Mouse (Mus musculus): ENCODE measurements around the gene Krtap1-5. TPM values are rescaled to one million over a fixed set of nuclear protein-coding genes. Genes with fewer than 3 reads are reported as not detected.
"Not testable (repeated sequence)": the region's sequence is repeated elsewhere in the genome, so short reads cannot be mapped to it uniquely, and the experiment has no call there.

Gene Krtap1-5
- polyA plus RNA-seq, 1 experiment, result 0.04 TPM

- H3K27me3 ChIP-seq (ENCODE audit: control insufficient read depth, insufficient read depth, insufficient read length); H3K79me2 ChIP-seq (ENCODE audit: control insufficient read depth, insufficient read depth); H3K4me3 ChIP-seq (ENCODE audit: insufficient read depth, poor library complexity, severe bottlenecking): not testable (repeated sequence)
Observed at GRCm38 (mm10) chr11:99597742-99598141, 16.9 kb upstream of the Krtap1-5 start, which contains the start of gene Krtap9-3. Gene Krtap9-3 (minus strand): TSS chr11:99598105.

GRCm38 (mm10) chr11:99590981-99591380 is 10.2 kb upstream of the Krtap1-5 start, which contains the start of gene Krtap1-3:
Gene Krtap1-3 (minus strand): TSS chr11:99591339.
- Histone ChIP-seq H3K4me3 (ENCODE audit: insufficient read depth, poor library complexity, severe bottlenecking) (no peak within 1 kb of the TSS), H3K36me3 (ENCODE audit: control insufficient read depth, insufficient read depth) (no peaks in the 10 kb centered on the region), H3K79me3 (ENCODE audit: low read depth) (no peaks in the 10 kb centered on the region), H3K79me2 (ENCODE audit: control insufficient read depth, insufficient read depth) (no peaks in the 10 kb centered on the region), H3K27me3 (ENCODE audit: control insufficient read depth, insufficient read depth, insufficient read length) (no peaks in the 10 kb centered on the region), H3ac (ENCODE audit: control insufficient read depth, insufficient read length, low read depth) (no peak within 1 kb of the TSS)
- TF ChIP-seq MYOD1 (IDR thresholded peaks at IDR 0.05; ENCODE audit: control insufficient read depth, insufficient read length, low read depth) (peak; percentile 96), MYOG (IDR thresholded peaks at IDR 0.05; ENCODE audit: control insufficient read depth, extremely low read depth, insufficient read length) (no peak)

More at GRCm38 (mm10) chr11:99597742-99598141, 16.9 kb upstream of the Krtap1-5 start, which contains the start of gene Krtap9-3:
- peak; percentile 88 for TF ChIP-seq MYOD1 (IDR thresholded peaks at IDR 0.05; ENCODE audit: control insufficient read depth, insufficient read length, low read depth)
- H3ac ChIP-seq (ENCODE audit: control insufficient read depth, insufficient read length, low read depth); H3K36me3 ChIP-seq (ENCODE audit: control insufficient read depth, insufficient read depth); H3K79me3 ChIP-seq (ENCODE audit: low read depth): not testable (repeated sequence)

DNA sequence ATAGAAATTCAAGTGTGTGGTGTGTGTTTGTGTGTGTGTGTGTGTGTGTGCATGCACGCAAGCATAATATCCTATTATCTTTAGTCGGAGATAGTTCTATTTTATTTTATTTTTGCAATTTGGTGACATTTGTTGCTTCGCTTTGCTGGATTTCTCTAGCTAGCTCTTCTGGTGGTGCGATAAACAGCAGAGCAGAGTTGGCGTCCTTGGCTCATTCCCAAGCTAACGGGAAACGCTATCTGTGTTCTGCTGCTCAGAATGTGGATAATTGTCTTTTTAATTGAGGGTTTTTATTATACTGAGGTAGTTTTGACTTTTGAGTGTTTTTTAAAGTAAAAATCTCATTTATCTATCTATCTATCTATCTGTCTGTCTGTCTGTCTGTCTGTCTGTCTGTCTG is 4.3 kb upstream of the Krtap1-5 start:
- H3K79me3 ChIP-seq (ENCODE audit: low read depth), result no peaks in the 10 kb centered on the region
- no peak overlapping the region for H3ac ChIP-seq (ENCODE audit: control insufficient read depth, insufficient read length, low read depth)
- no peaks in the 10 kb centered on the region for H3K27me3 ChIP-seq (ENCODE audit: control insufficient read depth, insufficient read depth, insufficient read length)
- no peak overlapping the region for H3K4me3 ChIP-seq (ENCODE audit: insufficient read depth, poor library complexity, severe bottlenecking)
- TF ChIP-seq CTCF (IDR thresholded peaks at IDR 0.05; ENCODE audit: control insufficient read depth, insufficient read depth, insufficient read length) (no peak), MYOG (IDR thresholded peaks at IDR 0.05; ENCODE audit: control insufficient read depth, extremely low read depth, insufficient read length) (no peak)
- no peaks in the 10 kb centered on the region for H3K36me3 ChIP-seq (ENCODE audit: control insufficient read depth, insufficient read depth)
- H3K79me2 ChIP-seq (ENCODE audit: control insufficient read depth, insufficient read depth), result no peaks in the 10 kb centered on the region

DNA sequence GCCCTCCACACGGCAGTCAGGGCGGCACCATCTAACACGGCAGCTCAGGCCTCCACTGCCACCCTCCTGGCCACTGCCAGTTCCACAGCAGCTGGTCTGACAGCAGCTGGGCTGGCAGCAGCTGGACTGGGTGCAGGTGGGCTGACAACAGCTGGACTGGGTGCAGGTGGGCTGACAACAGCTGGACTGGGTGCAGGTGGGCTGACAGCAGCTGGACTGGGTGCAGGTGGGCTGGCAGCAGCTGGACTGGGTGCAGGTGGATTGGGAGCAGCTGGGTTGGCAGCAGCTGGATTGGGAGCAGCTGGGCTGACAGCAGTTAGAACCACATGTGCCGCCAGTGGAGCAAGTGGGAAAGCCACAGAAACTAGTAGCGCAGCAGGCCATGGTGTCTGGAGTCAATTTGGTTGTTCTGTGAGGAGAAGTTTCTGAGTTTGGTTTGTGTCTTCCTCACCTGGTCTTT is 2.5 kb upstream of the Krtap1-5 start, which contains the start of gene Krtap1-4:
Gene Krtap1-4 (minus strand): TSS at position 410 of the 460 bp plus-strand sequence.
- H3K79me3 ChIP-seq (ENCODE audit: low read depth), result no peaks in the 10 kb centered on the region
- H3K79me2 ChIP-seq (ENCODE audit: control insufficient read depth, insufficient read depth), result no peaks in the 10 kb centered on the region
- H3K36me3 ChIP-seq (ENCODE audit: control insufficient read depth, insufficient read depth), result no peaks in the 10 kb centered on the region
- H3K27me3 ChIP-seq (ENCODE audit: control insufficient read depth, insufficient read depth, insufficient read length), result no peaks in the 10 kb centered on the region
- H3K4me3 ChIP-seq (ENCODE audit: insufficient read depth, poor library complexity, severe bottlenecking), result no peak within 1 kb of the TSS
- H3ac ChIP-seq (ENCODE audit: control insufficient read depth, insufficient read length, low read depth), result no peak within 1 kb of the TSS
- TF ChIP-seq MYOD1 (IDR thresholded peaks at IDR 0.05; ENCODE audit: control insufficient read depth, insufficient read length, low read depth) (peak; percentile 71), FOSL1 (IDR thresholded peaks at IDR 0.05; ENCODE audit: insufficient read depth, low read length, poor library complexity, severe bottlenecking) (no peak), MAX (IDR thresholded peaks at IDR 0.05) (no peak), CTCF (IDR thresholded peaks at IDR 0.05; ENCODE audit: control insufficient read depth, insufficient read depth, insufficient read length) (no peak), MYOG (IDR thresholded peaks at IDR 0.05; ENCODE audit: control insufficient read depth, extremely low read depth, insufficient read length) (no peak), USF1 (IDR thresholded peaks at IDR 0.05; ENCODE audit: low read depth) (no peak), CEBPB (IDR thresholded peaks at IDR 0.05; ENCODE audit: low read depth) (no peak)

GRCm38 (mm10) chr11:99581564-99581963 is 748 bp upstream of the Krtap1-5 start:
- Histone ChIP-seq H3K27me3 (ENCODE audit: control insufficient read depth, insufficient read depth, insufficient read length) (no peaks in the 10 kb centered on the region), H3K79me3 (ENCODE audit: low read depth) (no peaks in the 10 kb centered on the region), H3K4me3 (ENCODE audit: insufficient read depth, poor library complexity, severe bottlenecking) (no peak overlapping the region), H3K36me3 (ENCODE audit: control insufficient read depth, insufficient read depth) (no peaks in the 10 kb centered on the region), H3ac (ENCODE audit: control insufficient read depth, insufficient read length, low read depth) (no peak overlapping the region), H3K79me2 (ENCODE audit: control insufficient read depth, insufficient read depth) (no peaks in the 10 kb centered on the region)
- TF ChIP-seq USF1 (IDR thresholded peaks at IDR 0.05; ENCODE audit: low read depth), result no peak
- peak; percentile 51 for TF ChIP-seq FOSL1 (IDR thresholded peaks at IDR 0.05; ENCODE audit: insufficient read depth, low read length, poor library complexity, severe bottlenecking)

- Histone ChIP-seq H3ac (ENCODE audit: control insufficient read depth, insufficient read length, low read depth) (no peak overlapping the region), H3K27me3 (ENCODE audit: control insufficient read depth, insufficient read depth, insufficient read length) (no peaks in the 10 kb centered on the region), H3K79me2 (ENCODE audit: control insufficient read depth, insufficient read depth) (no peaks in the 10 kb centered on the region), H3K79me3 (ENCODE audit: low read depth) (no peaks in the 10 kb centered on the region), H3K36me3 (ENCODE audit: control insufficient read depth, insufficient read depth) (no peaks in the 10 kb centered on the region), H3K4me3 (ENCODE audit: insufficient read depth, poor library complexity, severe bottlenecking) (no peak overlapping the region)
- no peak for TF ChIP-seq CEBPB (IDR thresholded peaks at IDR 0.05; ENCODE audit: low read depth)
- peak; percentile 23 for TF ChIP-seq MAX (IDR thresholded peaks at IDR 0.05)
Observed at GRCm38 (mm10) chr11:99581051-99581450, 235 bp upstream of the Krtap1-5 start.

GRCm38 (mm10) chr11:99574106-99574505 is 6.7 kb downstream of the Krtap1-5 start:
- Histone ChIP-seq H3ac (ENCODE audit: control insufficient read depth, insufficient read length, low read depth) (no peak overlapping the region), H3K36me3 (ENCODE audit: control insufficient read depth, insufficient read depth) (no peaks in the 10 kb centered on the region), H3K4me3 (ENCODE audit: insufficient read depth, poor library complexity, severe bottlenecking) (no peak overlapping the region), H3K79me2 (ENCODE audit: control insufficient read depth, insufficient read depth) (no peaks in the 10 kb centered on the region), H3K79me3 (ENCODE audit: low read depth) (no peaks in the 10 kb centered on the region), H3K27me3 (ENCODE audit: control insufficient read depth, insufficient read depth, insufficient read length) (no peaks in the 10 kb centered on the region)
- peak; percentile 70 for TF ChIP-seq CTCF (IDR thresholded peaks at IDR 0.05; ENCODE audit: control insufficient read depth, insufficient read depth, insufficient read length)
- no peak for TF ChIP-seq CEBPB (IDR thresholded peaks at IDR 0.05; ENCODE audit: low read depth)

All from C2C12 (cell line).